Mouse (Mus musculus): Measurements from ENCODE around the gene Mpo. TPM values are rescaled to one million over a fixed set of nuclear protein-coding genes. Genes with fewer than 3 reads are reported as not detected.

Gene Mpo
- polyA plus RNA-seq (2012; rRNA removed; ENCODE audit: low replicate concordance) = 1.5 and 1.9 TPM in 2 replicates

DNA sequence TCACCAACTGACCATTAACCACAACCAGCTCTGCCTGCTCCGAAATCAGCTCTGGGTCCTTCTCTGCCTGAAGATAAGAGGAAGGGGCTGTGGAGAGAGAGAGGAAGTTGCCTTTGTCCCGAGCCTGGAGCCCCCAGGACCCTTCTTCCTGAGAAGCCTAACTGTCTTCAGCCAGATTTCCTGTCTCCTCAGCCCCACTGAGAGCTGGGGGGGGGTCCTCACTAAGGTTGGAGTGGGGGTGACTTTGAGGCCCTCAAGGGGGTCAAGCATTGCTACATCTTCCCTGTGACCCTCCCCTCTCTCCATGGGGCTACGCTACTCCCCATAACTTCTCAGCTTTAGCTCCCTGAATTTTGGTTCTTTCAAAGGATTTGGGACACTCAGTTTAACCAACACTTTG, at the start of gene Mpo:
Gene Mpo, plus strand, starts transcription at position 122 of the 400 bp plus-strand sequence.

DNA sequence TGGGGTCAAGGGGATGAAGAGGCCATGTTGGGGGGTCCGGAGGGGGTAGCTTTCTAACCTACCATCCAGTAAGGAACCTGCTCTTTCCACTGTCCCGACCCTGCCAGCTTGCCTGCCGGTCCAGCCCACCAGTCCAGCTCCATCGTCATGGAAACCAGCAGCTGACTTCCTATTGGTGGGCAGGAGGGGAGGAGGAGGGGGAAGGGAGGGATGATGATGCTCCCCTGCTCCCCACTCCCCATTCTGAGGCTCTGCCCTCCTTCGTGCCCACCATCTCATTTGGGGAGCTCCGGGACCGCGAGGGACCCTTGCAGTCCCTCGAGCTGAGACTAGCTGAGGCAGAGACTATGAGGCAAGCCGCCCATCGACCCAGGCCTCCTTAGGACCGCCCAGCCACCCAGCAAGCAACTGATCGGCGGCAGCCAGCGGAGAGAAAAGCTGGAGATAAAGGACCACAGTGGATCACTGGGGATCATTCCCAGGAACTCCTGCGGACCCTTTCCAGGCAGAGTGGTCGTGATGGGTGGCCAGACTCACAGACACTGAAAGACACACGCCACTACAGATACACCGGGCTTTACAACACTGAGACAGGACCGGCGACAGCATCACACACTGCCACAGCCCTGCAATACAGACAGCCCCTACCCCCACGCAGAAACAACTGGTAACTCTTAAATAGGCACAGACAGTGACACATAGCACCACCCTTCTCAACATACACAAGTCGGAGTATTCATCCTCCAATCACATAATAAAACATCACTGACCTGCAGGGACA, 32.9 kb upstream of the Mpo start, which contains the start of gene Tspoap1:
Gene Tspoap1, plus strand, starts transcription at position 241 of the 781 bp plus-strand sequence.

DNA sequence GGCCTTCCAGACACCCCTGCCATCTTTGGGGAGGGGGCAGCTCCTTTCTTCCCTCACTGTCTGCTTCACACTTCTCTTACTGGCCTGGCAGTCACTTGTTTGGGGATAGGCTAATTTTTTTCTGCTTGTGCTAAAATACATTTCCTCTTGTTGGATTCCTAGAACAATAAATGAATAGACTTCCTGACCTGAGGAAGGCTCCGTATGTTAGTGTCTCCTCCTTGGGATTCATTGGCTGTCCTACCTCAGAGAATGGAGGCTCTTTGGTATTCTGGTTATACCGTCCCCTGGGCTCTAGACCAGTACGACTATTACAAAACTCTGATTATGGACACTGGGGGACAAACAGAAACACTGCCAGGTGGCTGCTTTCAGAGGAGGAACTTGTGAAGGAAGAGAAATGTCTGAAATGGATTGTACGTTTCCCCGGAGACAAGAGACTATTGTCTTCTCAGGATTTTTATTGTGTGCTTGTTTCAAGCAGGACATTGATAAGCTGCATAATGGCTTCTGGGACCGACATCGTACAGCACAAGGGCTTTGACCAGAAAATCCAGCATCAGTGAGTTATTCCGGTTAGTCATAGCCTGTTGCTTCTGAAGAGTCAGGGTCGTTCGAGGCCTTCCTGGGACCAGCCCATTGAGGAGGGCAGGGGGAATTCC, 35.0 kb downstream of the Mpo start, which contains the start of gene Lpo:
Gene Lpo, minus strand, starts transcription at position 51 of the 662 bp plus-strand sequence.

DNA sequence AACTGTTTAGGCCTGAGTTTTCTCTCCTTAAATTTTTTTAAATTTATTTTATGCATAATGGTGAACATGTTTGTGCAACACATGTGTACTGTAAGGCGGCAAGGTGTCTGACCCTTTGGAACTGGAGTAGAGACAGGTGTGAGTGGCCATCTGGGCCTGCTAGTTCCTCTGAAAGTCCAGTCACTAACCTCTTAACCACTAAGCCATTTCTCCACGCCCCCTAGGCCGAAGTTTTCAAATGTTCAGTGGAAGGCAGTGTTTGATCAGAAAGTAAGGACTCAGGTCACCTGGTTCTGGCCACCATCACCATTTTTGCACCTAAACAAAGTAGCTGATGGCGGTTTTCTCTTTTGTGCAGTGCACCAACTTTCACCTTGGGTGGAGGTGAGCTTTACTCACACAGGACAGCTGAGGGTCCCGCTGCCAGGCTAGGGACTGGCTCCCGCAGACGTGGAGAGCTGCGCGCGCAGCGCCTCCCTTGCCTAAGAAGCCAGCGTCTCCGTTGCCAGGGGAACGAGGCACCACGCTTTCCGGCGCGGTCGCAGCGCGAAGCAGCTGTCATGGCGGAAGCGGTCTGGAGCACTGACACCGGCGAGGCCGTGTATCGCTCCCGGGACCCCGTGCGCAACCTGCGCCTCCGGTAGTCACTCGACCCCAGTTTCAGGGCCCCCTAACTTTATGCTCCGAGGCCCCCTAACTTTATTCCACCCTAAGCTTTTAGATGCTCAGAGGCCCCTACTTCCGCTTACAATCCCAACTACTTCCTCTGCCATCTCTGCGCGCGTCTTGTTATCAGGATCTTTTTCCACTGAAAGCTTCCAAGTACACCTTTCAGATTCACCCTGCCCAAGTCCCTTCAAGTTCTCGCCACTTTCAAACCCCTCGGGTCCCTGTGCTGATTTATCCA, 59.6 kb downstream of the Mpo start, which contains the start of gene Mks1:
Gene Mks1, plus strand, starts transcription at position 526 of the 907 bp plus-strand sequence.

Other genes with a start within 250 kb of the Mpo start
- gene Gm11492, start 226.9 kb upstream of the Mpo start, polyA plus RNA-seq (2012; rRNA removed; ENCODE audit: low replicate concordance) = not detected in 2 replicates
- 16.7 and 29.4 TPM in 2 replicates for gene Sept4, start 224.7 kb upstream of the Mpo start, polyA plus RNA-seq (2012; rRNA removed; ENCODE audit: low replicate concordance)
- gene Mtmr4, start 201.4 kb upstream of the Mpo start, polyA plus RNA-seq (2012; rRNA removed; ENCODE audit: low replicate concordance) = 20.6 and 28.2 TPM in 2 replicates
- 0.06 and 0.17 TPM in 2 replicates for gene Hsf5, start 176.4 kb upstream of the Mpo start, polyA plus RNA-seq (2012; rRNA removed; ENCODE audit: low replicate concordance)
- gene Rnf43, start 130.9 kb upstream of the Mpo start, polyA plus RNA-seq (2012; rRNA removed; ENCODE audit: low replicate concordance) = 5.3 and 9.0 TPM in 2 replicates
- gene Supt4a, start 56.0 kb upstream of the Mpo start, polyA plus RNA-seq (2012; rRNA removed; ENCODE audit: low replicate concordance) = 43.3 and 78.5 TPM in 2 replicates
- gene Tspoap1, start 33.0 kb upstream of the Mpo start, polyA plus RNA-seq (2012; rRNA removed; ENCODE audit: low replicate concordance) = 3.8 and 4.8 TPM in 2 replicates
- 0.11 and 0.14 TPM in 2 replicates for gene Lpo, start 34.7 kb downstream of the Mpo start, polyA plus RNA-seq (2012; rRNA removed; ENCODE audit: low replicate concordance)
- gene Mks1, start 59.6 kb downstream of the Mpo start, polyA plus RNA-seq (2012; rRNA removed; ENCODE audit: low replicate concordance) = 13.6 and 14.6 TPM in 2 replicates
- 0.07 and 0.42 TPM in 2 replicates for gene Epx, start 82.0 kb downstream of the Mpo start, polyA plus RNA-seq (2012; rRNA removed; ENCODE audit: low replicate concordance)
- gene Olfr462, start 98.7 kb downstream of the Mpo start, polyA plus RNA-seq (2012; rRNA removed; ENCODE audit: low replicate concordance) = not detected in 2 replicates
- gene Olfr463, start 103.8 kb downstream of the Mpo start, polyA plus RNA-seq (2012; rRNA removed; ENCODE audit: low replicate concordance) = not detected in 2 replicates
- not detected in 2 replicates for gene Olfr464, start 127.4 kb downstream of the Mpo start, polyA plus RNA-seq (2012; rRNA removed; ENCODE audit: low replicate concordance)
- 61.7 and 97.8 TPM in 2 replicates for gene Dynll2, start 194.0 kb downstream of the Mpo start, polyA plus RNA-seq (2012; rRNA removed; ENCODE audit: low replicate concordance)

Measured in mammary gland, adult 2 months (tissue).